Mouse (Mus musculus) MEL (cell line): ENCODE measurements around the gene Surf2. TPM values are rescaled to one million over a fixed set of nuclear protein-coding genes. Genes with fewer than 3 reads are reported as not detected.

ENCODE experiments used
- DNase-seq: peaks from one replicate; pipeline ENCODE4 v3.0.0; 2011; ENCODE audit warnings: low read depth, low spot score
- H3K27ac ChIP-seq: 2 replicates; pipeline ENCODE4 v1.5.1; 2012; ENCODE audit warnings: low read depth, mild to moderate bottlenecking, control low read depth, low read length, moderate library complexity; ENCODE audit not compliant: control insufficient read depth
- H3K27me3 ChIP-seq, 2 experiments: fragments of 150-350 bp in 1 of 2; sonication (generic) in 1 of 2; 2 replicates each; pipeline ENCODE4 v1.6.1; 2012; ENCODE audit warnings: low read length in 2 of 2, mild to moderate bottlenecking in 2 of 2, improper control_type of control experiment in 1 of 2, moderate library complexity in 1 of 2; ENCODE audit not compliant: insufficient read depth in 2 of 2, control insufficient read depth in 1 of 2
- H3K36me3 ChIP-seq, 2 experiments: 2 replicates each; pipeline ENCODE4 v1.6.1; 2012 to 2014; ENCODE audit warnings: low read length in 2 of 2, improper control_type of control experiment in 1 of 2, inconsistent platforms in 1 of 2, mild to moderate bottlenecking in 1 of 2; ENCODE audit not compliant: insufficient read depth in 2 of 2, control insufficient read depth in 1 of 2
- H3K4me1 ChIP-seq, 2 experiments: fragments of 150-350 bp in 1 of 2; sonication (generic) in 1 of 2; 2 replicates each; pipeline ENCODE4 v1.6.1; 2012; ENCODE audit warnings: low read length in 2 of 2, improper control_type of control experiment in 1 of 2, mild to moderate bottlenecking in 1 of 2; ENCODE audit not compliant: insufficient read depth in 2 of 2, control insufficient read depth in 1 of 2
- H3K4me3 ChIP-seq, 2 experiments: fragments of 150-350 bp in 1 of 2; sonication (generic) in 1 of 2; 2 replicates each; pipeline ENCODE4 v1.5.1; 2012; ENCODE audit warnings: low read depth in 2 of 2, low read length in 2 of 2, mild to moderate bottlenecking in 2 of 2, moderate library complexity in 2 of 2, control low read depth in 1 of 2, improper control_type of control experiment in 1 of 2; ENCODE audit not compliant: control insufficient read depth in 1 of 2, insufficient read depth in 1 of 2
- H3K79me2 ChIP-seq: 2 replicates; pipeline ENCODE4 v1.6.1; 2012; ENCODE audit warnings: mild to moderate bottlenecking, low read length, moderate library complexity; ENCODE audit not compliant: control insufficient read depth, poor library complexity, insufficient read depth
- H3K9ac ChIP-seq: 2 replicates; pipeline ENCODE4 v1.6.1; 2012; ENCODE audit warnings: low read depth, mild to moderate bottlenecking, control low read depth, low read length, moderate library complexity; ENCODE audit not compliant: control insufficient read depth, poor library complexity, severe bottlenecking
- H3K9me3 ChIP-seq: fragments of 150-350 bp; sonication (generic); replicated peaks from 2 replicates; pipeline ENCODE4 v1.6.1; 2012; ENCODE audit warnings: mild to moderate bottlenecking, low read length, improper control_type of control experiment, moderate library complexity; ENCODE audit not compliant: insufficient read depth
- BHLHE40 ChIP-seq: IDR thresholded peaks from 2 replicates; pipeline ENCODE4 v1.6.1; 2012; ENCODE audit warnings: low read depth, mild to moderate bottlenecking, inconsistent platforms, low read length, improper control_type of control experiment, borderline replicate concordance
- CHD2 ChIP-seq: IDR thresholded peaks from 2 replicates; pipeline ENCODE4 v1.6.1; 2011; ENCODE audit warnings: low read length, improper control_type of control experiment
- CTCF ChIP-seq, 3 experiments: IDR thresholded peaks in 2 of 3; conservative IDR thresholded peaks in 1 of 3; 2 replicates each; pipeline ENCODE4 v1.5.1; 2011 to 2012; ENCODE audit warnings: low read length in 3 of 3, low read depth in 2 of 3, mild to moderate bottlenecking in 2 of 3, improper control_type of control experiment in 1 of 3, inconsistent platforms in 1 of 3, mixed read lengths in 1 of 3, moderate library complexity in 1 of 3; ENCODE audit not compliant: control insufficient read depth in 1 of 3, insufficient read depth in 1 of 3, poor library complexity in 1 of 3, severe bottlenecking in 1 of 3
- E2F4 ChIP-seq: IDR thresholded peaks from 2 replicates; pipeline ENCODE4 v1.6.1; 2011; ENCODE audit warnings: low read depth, low read length, improper control_type of control experiment, borderline replicate concordance
- ELF1 ChIP-seq: IDR thresholded peaks from 2 replicates; pipeline ENCODE4 v1.6.1; 2014; ENCODE audit warnings: low read depth, mild to moderate bottlenecking, inconsistent platforms, low read length, improper control_type of control experiment, moderate library complexity
- EP300 ChIP-seq, 2 experiments: IDR thresholded peaks; 2 replicates each; pipeline ENCODE4 v1.6.1; 2011; ENCODE audit warnings: improper control_type of control experiment in 2 of 2, low read length in 2 of 2, low read depth in 1 of 2, mild to moderate bottlenecking in 1 of 2
- ETS1 ChIP-seq: IDR thresholded peaks from 2 replicates; pipeline ENCODE4 v1.6.1; 2012; ENCODE audit warnings: low read depth, mild to moderate bottlenecking, inconsistent platforms, low read length, improper control_type of control experiment, moderate library complexity
- GABPA ChIP-seq: IDR thresholded peaks from 2 replicates; pipeline ENCODE4 v1.6.1; 2012; ENCODE audit warnings: low read depth, mild to moderate bottlenecking, inconsistent platforms, low read length, improper control_type of control experiment, moderate library complexity
- GATA1 ChIP-seq: IDR thresholded peaks from 2 replicates; pipeline ENCODE4 v1.6.1; 2011; ENCODE audit warnings: low read depth, low read length, improper control_type of control experiment
- HCFC1 ChIP-seq: IDR thresholded peaks from 2 replicates; pipeline ENCODE4 v1.6.1; 2012; ENCODE audit warnings: low read depth, mild to moderate bottlenecking, inconsistent platforms, low read length, improper control_type of control experiment, moderate library complexity
- JUND ChIP-seq: IDR thresholded peaks from 2 replicates; pipeline ENCODE4 v1.6.1; 2011; ENCODE audit warnings: low read depth, mild to moderate bottlenecking, improper control_type of control experiment, low read length
- KAT2A ChIP-seq: conservative IDR thresholded peaks from 2 replicates; pipeline ENCODE4 v1.6.1; 2012; ENCODE audit warnings: low read depth, low read length, improper control_type of control experiment, inconsistent platforms
- MAFK ChIP-seq: IDR thresholded peaks from 2 replicates; pipeline ENCODE4 v1.6.1; 2011; ENCODE audit warnings: low read depth, mild to moderate bottlenecking, low read length, improper control_type of control experiment, borderline replicate concordance
- MAX ChIP-seq: IDR thresholded peaks from 2 replicates; pipeline ENCODE4 v1.6.1; 2011; ENCODE audit warnings: low read length, improper control_type of control experiment
- MAZ ChIP-seq: IDR thresholded peaks from 2 replicates; pipeline ENCODE4 v1.6.1; 2012; ENCODE audit warnings: low read depth, mild to moderate bottlenecking, inconsistent platforms, low read length, improper control_type of control experiment
- MEF2A ChIP-seq: IDR thresholded peaks from 2 replicates; pipeline ENCODE4 v1.6.1; 2014; ENCODE audit warnings: low read depth, mild to moderate bottlenecking, inconsistent platforms, low read length, improper control_type of control experiment; ENCODE audit not compliant: poor library complexity, insufficient replicate concordance, severe bottlenecking; ENCODE audit errors: extremely low read depth
- MXI1 ChIP-seq: IDR thresholded peaks from 2 replicates; pipeline ENCODE4 v1.6.1; 2011; ENCODE audit warnings: mild to moderate bottlenecking, low read depth, low read length, improper control_type of control experiment
- MYB ChIP-seq: IDR thresholded peaks from 2 replicates; pipeline ENCODE4 v1.6.1; 2011; ENCODE audit warnings: mild to moderate bottlenecking, low read depth, low read length, improper control_type of control experiment
- MYC ChIP-seq: IDR thresholded peaks from 2 replicates; pipeline ENCODE4 v1.6.1; 2011; ENCODE audit warnings: low read depth, mild to moderate bottlenecking, low read length, improper control_type of control experiment, moderate library complexity
- NELFE ChIP-seq: IDR thresholded peaks from 2 replicates; pipeline ENCODE4 v1.6.1; 2011; ENCODE audit warnings: low read depth, low read length, improper control_type of control experiment
- NRF1 ChIP-seq: IDR thresholded peaks from 2 replicates; pipeline ENCODE4 v1.6.1; 2014; ENCODE audit warnings: low read depth, mild to moderate bottlenecking, inconsistent platforms, low read length, improper control_type of control experiment, moderate library complexity; ENCODE audit not compliant: poor library complexity, insufficient read depth, severe bottlenecking
- POLR2A ChIP-seq, 2 experiments: IDR thresholded peaks; 2 replicates each; pipeline ENCODE4 v1.6.1; 2011 to 2012; ENCODE audit warnings: low read length in 2 of 2, mild to moderate bottlenecking in 2 of 2, control low read depth in 1 of 2, improper control_type of control experiment in 1 of 2, low read depth in 1 of 2, moderate library complexity in 1 of 2; ENCODE audit not compliant: control insufficient read depth in 1 of 2, insufficient read depth in 1 of 2, poor library complexity in 1 of 2
- POLR2AphosphoS2 ChIP-seq: IDR thresholded peaks from 2 replicates; pipeline ENCODE4 v1.6.1; 2011; ENCODE audit warnings: low read length, improper control_type of control experiment
- RAD21 ChIP-seq: IDR thresholded peaks from 2 replicates; pipeline ENCODE4 v1.6.1; 2011; ENCODE audit warnings: mild to moderate bottlenecking, low read depth, low read length, improper control_type of control experiment
- RCOR1 ChIP-seq: IDR thresholded peaks from 2 replicates; pipeline ENCODE4 v1.6.1; 2012; ENCODE audit warnings: low read depth, mild to moderate bottlenecking, inconsistent platforms, low read length, improper control_type of control experiment
- SIN3A ChIP-seq: IDR thresholded peaks from 2 replicates; pipeline ENCODE4 v1.6.1; 2012; ENCODE audit warnings: low read length, improper control_type of control experiment, inconsistent platforms
- SMC3 ChIP-seq: IDR thresholded peaks from 2 replicates; pipeline ENCODE4 v1.6.1; 2011; ENCODE audit warnings: low read depth, low read length, improper control_type of control experiment
- TAL1 ChIP-seq: IDR thresholded peaks from 2 replicates; pipeline ENCODE4 v1.6.1; 2012; ENCODE audit warnings: mild to moderate bottlenecking, inconsistent platforms, low read length, moderate library complexity, mixed read lengths
- TBP ChIP-seq: IDR thresholded peaks from 2 replicates; pipeline ENCODE4 v1.8.0; 2011; ENCODE audit warnings: low read depth, low read length, improper control_type of control experiment
- TCF12 ChIP-seq: IDR thresholded peaks from 2 replicates; pipeline ENCODE4 v1.6.1; 2014; ENCODE audit warnings: low read depth, mild to moderate bottlenecking, inconsistent platforms, low read length, improper control_type of control experiment, moderate library complexity
- UBTF ChIP-seq: IDR thresholded peaks from 2 replicates; pipeline ENCODE4 v1.6.1; 2012; ENCODE audit warnings: low read depth, mild to moderate bottlenecking, inconsistent platforms, low read length, improper control_type of control experiment, moderate library complexity, borderline replicate concordance; ENCODE audit not compliant: insufficient read depth
- USF1 ChIP-seq: IDR thresholded peaks from 2 replicates; pipeline ENCODE4 v1.6.1; 2014; ENCODE audit warnings: low read depth, mild to moderate bottlenecking, inconsistent platforms, low read length, improper control_type of control experiment, moderate library complexity
- USF2 ChIP-seq, 2 experiments: IDR thresholded peaks; 2 replicates each; pipeline ENCODE4 v1.6.1; 2011 to 2012; ENCODE audit warnings: improper control_type of control experiment in 2 of 2, low read length in 2 of 2, borderline replicate concordance in 1 of 2, inconsistent platforms in 1 of 2, low read depth in 1 of 2, mild to moderate bottlenecking in 1 of 2; ENCODE audit not compliant: insufficient read depth in 1 of 2
- ZC3H11A ChIP-seq: IDR thresholded peaks from 2 replicates; pipeline ENCODE4 v1.6.1; 2012; ENCODE audit warnings: low read depth, mild to moderate bottlenecking, inconsistent platforms, low read length, improper control_type of control experiment
- ZKSCAN1 ChIP-seq: IDR thresholded peaks from 2 replicates; pipeline ENCODE4 v1.6.1; 2012; ENCODE audit warnings: low read depth, mild to moderate bottlenecking, inconsistent platforms, low read length, improper control_type of control experiment, moderate library complexity
- ZMIZ1 ChIP-seq: IDR thresholded peaks from 2 replicates; pipeline ENCODE4 v1.6.1; 2012; ENCODE audit warnings: low read depth, mild to moderate bottlenecking, inconsistent platforms, low read length, improper control_type of control experiment, moderate library complexity
- ZNF384 ChIP-seq: IDR thresholded peaks from 2 replicates; pipeline ENCODE4 v1.6.1; 2012; ENCODE audit warnings: low read depth, mild to moderate bottlenecking, inconsistent platforms, low read length, improper control_type of control experiment
- polyA plus RNA-seq, 2 experiments: library from polyadenylated mRNA; stranded (reverse) in 1 of 2; unstranded in 1 of 2; fragments of >175 nt in 1 of 2; fragments of >200 nt in 1 of 2; gene quantifications; 2 replicates each; pipeline versions ENCODE4 v1.2.1 to v1.2.4; 2012; ENCODE audit warnings: low replicate concordance in 2 of 2, low read depth in 1 of 2; ENCODE audit not compliant: insufficient read length in 2 of 2, insufficient read depth in 1 of 2, missing spikeins in 1 of 2
- total RNA-seq: library from RNA; depleted of rRNA; stranded (reverse); fragments of 300-350 nt; gene quantifications from 2 replicates; pipeline ENCODE4 v1.2.3, GENCODE M21; 2012

Gene Surf2
- total and polyA plus RNA-seq, 3 experiments: 63.1 to 84.8 TPM; not detected in 1

DNA sequence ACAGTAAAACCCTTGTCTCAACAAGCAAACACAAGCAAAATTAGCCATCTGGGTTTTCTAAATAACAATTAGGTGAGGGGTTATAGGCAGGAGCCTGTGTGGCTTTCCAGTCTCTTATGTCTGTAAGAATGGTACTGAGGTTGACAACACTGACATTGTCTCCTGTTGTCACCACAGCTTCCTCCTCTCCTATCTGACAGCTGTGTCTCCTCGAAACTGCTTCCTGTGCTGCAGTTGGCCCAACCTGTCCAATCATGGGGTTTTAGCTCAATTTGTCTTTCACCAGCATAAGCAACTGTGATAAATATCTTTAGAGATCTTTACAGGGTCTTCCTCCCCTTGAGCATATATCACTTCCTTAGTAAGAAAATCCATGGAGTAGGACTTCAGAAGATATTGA lies 20.3 kb downstream of the Surf2 start:
- Histone ChIP-seq H3K9me3 (no peaks in the 10 kb centered on the region), H3K9ac (no peak overlapping the region), H3K36me3 (peaks cover under 1 to 23% of the 10 kb centered on the region in 2 experiments; a peak in 2 of 4 replicates), H3K79me2 (peaks cover 18% of the 10 kb centered on the region), H3K4me3 (no peak overlapping the region), H3K4me1 (peaks cover 15 to 32% of the 10 kb centered on the region in 2 experiments), H3K27me3 (no peaks in the 10 kb centered on the region), H3K27ac (peak overlapping the region; percentile 67)
- DNase-seq: peak; percentile 76
- TF ChIP-seq POLR2A (IDR thresholded peaks at IDR 0.05; ENCODE audit: control insufficient read depth in 1 of 2, insufficient read depth in 1 of 2, low read depth in 1 of 2, low read length in 2 of 2, poor library complexity in 1 of 2): 0 out of 4 replicates have a peak, but pooled peaks of 1 of the 2 experiments have one; percentile 27
- no peak for TF ChIP-seq RAD21
- peak; percentile 73 for TF ChIP-seq SIN3A
- TF ChIP-seq BHLHE40: no peak
- TF ChIP-seq ZKSCAN1: no peak
- peak; percentile 78 for TF ChIP-seq ETS1
- no peak for TF ChIP-seq UBTF
- no peak for TF ChIP-seq MAFK
- no peak for TF ChIP-seq SMC3
- TF ChIP-seq E2F4: no peak
- TF ChIP-seq GABPA: no peak
- peak; percentile 35; the same call in 1 of the 2 replicates for TF ChIP-seq HCFC1
- no peak for TF ChIP-seq RCOR1
- TF ChIP-seq ZNF384: no peak
- TF ChIP-seq GATA1: 0 out of 2 replicates have a peak, but pooled peaks have one; percentile 58
- peak; percentile 46; the same call in 1 of the 2 replicates for TF ChIP-seq MAX
- TF ChIP-seq MYB: no peak
- peak; percentile 49; the same call in 1 of the 2 replicates for TF ChIP-seq MXI1
- no peak for TF ChIP-seq JUND
- TF ChIP-seq NRF1: no peak
- 0 out of 2 replicates have a peak, but pooled peaks have one; percentile 16 for TF ChIP-seq ZMIZ1
- no peak for TF ChIP-seq USF2 (IDR thresholded peaks at IDR 0.05; ENCODE audit: borderline replicate concordance in 1 of 2, insufficient read depth in 1 of 2, low read depth in 1 of 2, low read length in 2 of 2)
- no peak for TF ChIP-seq CHD2
- TF ChIP-seq NELFE: no peak
- no peak; the same call in 1 of the 2 replicates for TF ChIP-seq TCF12
- TF ChIP-seq USF1: no peak
- TF ChIP-seq TBP: peak; percentile 39; the same call in 1 of the 2 replicates
- TF ChIP-seq MEF2A: no peak
- no peak for TF ChIP-seq MAZ
- TF ChIP-seq EP300 (IDR thresholded peaks at IDR 0.05; ENCODE audit: low read depth in 1 of 2, low read length in 2 of 2): peak; percentile 28 to 32; a peak in 1 of 4 replicates
- TF ChIP-seq KAT2A: no peak
- 0 out of 2 replicates have a peak, but pooled peaks have one; percentile 12 for TF ChIP-seq ZC3H11A
- TF ChIP-seq TAL1: no peak
- 0 out of 2 replicates have a peak, but pooled peaks have one; percentile 36 for TF ChIP-seq MYC
- TF ChIP-seq POLR2AphosphoS2: no peak
- no peak for TF ChIP-seq CTCF (IDR thresholded peaks at IDR 0.05 in 2 of 3, conservative IDR thresholded peaks at IDR 0.05 in 1 of 3; ENCODE audit: control insufficient read depth in 1 of 3, insufficient read depth in 1 of 3, low read depth in 2 of 3, low read length in 3 of 3, poor library complexity in 1 of 3, severe bottlenecking in 1 of 3)
- peak; percentile 26; the same call in 1 of the 2 replicates for TF ChIP-seq ELF1
